Mouse (Mus musculus): Measurements from ENCODE around the gene Spink4. TPM values are rescaled to one million over a fixed set of nuclear protein-coding genes. Genes with fewer than 3 reads are reported as not detected.

Gene Spink4
- total and polyA plus RNA-seq, 3 experiments = 0.19 to 1.4 TPM; not detected in 1

- no peaks in the 10 kb centered on the region for H3K9me3 ChIP-seq (replicated peaks; ENCODE audit: insufficient read depth, low read length)
- peaks cover 6% of the 10 kb centered on the region for H3K79me2 ChIP-seq (ENCODE audit: control insufficient read depth, insufficient read depth, low read length, poor library complexity)
- peaks cover 5 to 9% of the 10 kb centered on the region in 2 experiments for H3K36me3 ChIP-seq (ENCODE audit: control insufficient read depth in 1 of 2, insufficient read depth in 2 of 2, low read length in 2 of 2)
- DNase-seq (ENCODE audit: low read depth, low spot score) = peak; percentile 75
- no peak overlapping the region for H3K4me3 ChIP-seq (ENCODE audit: control insufficient read depth in 1 of 2, insufficient read depth in 1 of 2, low read depth in 2 of 2, low read length in 2 of 2)
- H3K27me3 ChIP-seq (ENCODE audit: control insufficient read depth in 1 of 2, insufficient read depth in 2 of 2, low read length in 2 of 2) = no peaks in the 10 kb centered on the region
- no peak for TF ChIP-seq ZMIZ1 (IDR thresholded peaks at IDR 0.05; ENCODE audit: low read depth, low read length)
- no peak for TF ChIP-seq KAT2A (conservative IDR thresholded peaks at IDR 0.05; ENCODE audit: low read depth, low read length)
- TF ChIP-seq JUND (IDR thresholded peaks at IDR 0.05; ENCODE audit: low read depth, low read length) = no peak
- peak; percentile 22; the same call in 1 of the 2 replicates for TF ChIP-seq ZC3H11A (IDR thresholded peaks at IDR 0.05; ENCODE audit: low read depth, low read length)
- no peak for TF ChIP-seq UBTF (IDR thresholded peaks at IDR 0.05; ENCODE audit: borderline replicate concordance, insufficient read depth, low read depth, low read length)
- TF ChIP-seq SMC3 (IDR thresholded peaks at IDR 0.05; ENCODE audit: low read depth, low read length) = peak; percentile 53
- TF ChIP-seq MYC (IDR thresholded peaks at IDR 0.05; ENCODE audit: low read depth, low read length) = no peak
- TF ChIP-seq POLR2A (IDR thresholded peaks at IDR 0.05; ENCODE audit: control insufficient read depth in 1 of 2, insufficient read depth in 1 of 2, low read depth in 1 of 2, low read length in 2 of 2, poor library complexity in 1 of 2) = no peak
- no peak for TF ChIP-seq POLR2AphosphoS2 (IDR thresholded peaks at IDR 0.05; ENCODE audit: low read length)
- TF ChIP-seq CHD2 (IDR thresholded peaks at IDR 0.05; ENCODE audit: low read length) = no peak
- peak; percentile 47 for TF ChIP-seq RAD21 (IDR thresholded peaks at IDR 0.05; ENCODE audit: low read depth, low read length)
- TF ChIP-seq CTCF (IDR thresholded peaks at IDR 0.05 in 2 of 3, conservative IDR thresholded peaks at IDR 0.05 in 1 of 3; ENCODE audit: control insufficient read depth in 1 of 3, insufficient read depth in 1 of 3, low read depth in 2 of 3, low read length in 3 of 3, poor library complexity in 1 of 3, severe bottlenecking in 1 of 3) = peak; percentile 46 to 69 (median 67)
- no peak for TF ChIP-seq TCF12 (IDR thresholded peaks at IDR 0.05; ENCODE audit: low read depth, low read length)
- no peak for TF ChIP-seq CHD1 (IDR thresholded peaks at IDR 0.05; ENCODE audit: low read depth, low read length)
- peaks cover 4 to 6% of the 10 kb centered on the region in 2 experiments; a peak in 3 of 4 replicates for H3K4me1 ChIP-seq (ENCODE audit: control insufficient read depth in 1 of 2, insufficient read depth in 2 of 2, low read length in 2 of 2)
- no peak overlapping the region for H3K27ac ChIP-seq (ENCODE audit: control insufficient read depth, low read depth, low read length)
- H3K9ac ChIP-seq (ENCODE audit: control insufficient read depth, low read depth, low read length, poor library complexity, severe bottlenecking) = no peak overlapping the region
Observed at GRCm38 (mm10) chr4:40953521-40953920, 33.7 kb downstream of the Spink4 start.

GRCm38 (mm10) chr4:40955942-40956341 lies 36.1 kb downstream of the Spink4 start:
- Histone ChIP-seq H3K4me3 (ENCODE audit: control insufficient read depth in 1 of 2, insufficient read depth in 1 of 2, low read depth in 2 of 2, low read length in 2 of 2) (no peak overlapping the region), H3K9me3 (replicated peaks; ENCODE audit: insufficient read depth, low read length) (no peaks in the 10 kb centered on the region), H3K79me2 (ENCODE audit: control insufficient read depth, insufficient read depth, low read length, poor library complexity) (no peaks in the 10 kb centered on the region), H3K4me1 (ENCODE audit: control insufficient read depth in 1 of 2, insufficient read depth in 2 of 2, low read length in 2 of 2) (no peaks in the 10 kb centered on the region; a peak in 1 of 4 replicates), H3K36me3 (ENCODE audit: control insufficient read depth in 1 of 2, insufficient read depth in 2 of 2, low read length in 2 of 2) (peaks cover 2 to 8% of the 10 kb centered on the region in 2 experiments; a peak in 3 of 4 replicates), H3K27ac (ENCODE audit: control insufficient read depth, low read depth, low read length) (no peak overlapping the region), H3K9ac (ENCODE audit: control insufficient read depth, low read depth, low read length, poor library complexity, severe bottlenecking) (no peak overlapping the region), H3K27me3 (ENCODE audit: control insufficient read depth in 1 of 2, insufficient read depth in 2 of 2, low read length in 2 of 2) (no peaks in the 10 kb centered on the region)
- DNase-seq (ENCODE audit: low read depth, low spot score) = peak; percentile 38
- TF ChIP-seq POLR2A (IDR thresholded peaks at IDR 0.05; ENCODE audit: control insufficient read depth in 1 of 2, insufficient read depth in 1 of 2, low read depth in 1 of 2, low read length in 2 of 2, poor library complexity in 1 of 2) = no peak
- no peak for TF ChIP-seq ELF1 (IDR thresholded peaks at IDR 0.05; ENCODE audit: low read depth, low read length)
- no peak for TF ChIP-seq ZKSCAN1 (IDR thresholded peaks at IDR 0.05; ENCODE audit: low read depth, low read length)
- TF ChIP-seq TCF12 (IDR thresholded peaks at IDR 0.05; ENCODE audit: low read depth, low read length) = no peak
- TF ChIP-seq RAD21 (IDR thresholded peaks at IDR 0.05; ENCODE audit: low read depth, low read length) = no peak
- TF ChIP-seq RCOR1 (IDR thresholded peaks at IDR 0.05; ENCODE audit: low read depth, low read length) = no peak
- TF ChIP-seq MYC (IDR thresholded peaks at IDR 0.05; ENCODE audit: low read depth, low read length) = 0 out of 2 replicates have a peak, but pooled peaks have one; percentile 5
- 0 out of 4 replicates have a peak, but pooled peaks of 1 of the 2 experiments have one; percentile 13 for TF ChIP-seq EP300 (IDR thresholded peaks at IDR 0.05; ENCODE audit: low read depth in 1 of 2, low read length in 2 of 2)
- TF ChIP-seq POLR2AphosphoS5 (IDR thresholded peaks at IDR 0.05; ENCODE audit: borderline replicate concordance, low read depth, low read length) = no peak
- TF ChIP-seq KAT2A (conservative IDR thresholded peaks at IDR 0.05; ENCODE audit: low read depth, low read length) = no peak
